Mouse (Mus musculus) megakaryocyte-erythroid progenitor cell, adult 5 weeks (primary cell): ENCODE results near the gene Dhx37. TPM values are rescaled to one million over a fixed set of nuclear protein-coding genes. Genes with fewer than 3 reads are reported as not detected.

ENCODE experiments used
- polyA plus RNA-seq: library from polyadenylated mRNA; stranded (reverse); fragments of >175 nt; gene quantifications from 2 replicates; pipeline ENCODE4 v1.2.3, GENCODE M21; 2012

The Dhx37 gene
- 75.6 and 78.4 TPM in 2 replicates for polyA plus RNA-seq

GRCm38 (mm10) chr5:125433793-125434337 lies at the start of gene Dhx37:
Dhx37 (minus strand) TSS chr5:125434121.

GRCm38 (mm10) chr5:125475601-125476285 lies 41.8 kb upstream of the Dhx37 start, which contains the start of gene Aacs:
Aacs (plus strand) TSS chr5:125475814.

GRCm38 (mm10) chr5:125441234-125442114 lies 7.6 kb upstream of the Dhx37 start, which contains the start of gene Bri3bp:
Bri3bp (plus strand) TSS chr5:125441568.

GRCm38 (mm10) chr5:125389579-125390441 lies 44.1 kb downstream of the Dhx37 start, which contains the start of gene Ubc:
Ubc (minus strand) TSS chr5:125390202.

GRCm38 (mm10) chr5:125389131-125389578 lies 44.8 kb downstream of the Dhx37 start, which contains the start of gene Gm10382:
Gm10382 (plus strand) TSS chr5:125389322.

Other genes starting within 250 kb of the Dhx37 start
- gene Scarb1, start 93.0 kb downstream of the Dhx37 start, polyA plus RNA-seq: 55.0 and 68.0 TPM in 2 replicates
- 3.3 and 3.4 TPM in 2 replicates for gene Gm10382, start 44.8 kb downstream of the Dhx37 start, polyA plus RNA-seq
- 312 and 345 TPM in 2 replicates for gene Ubc, start 43.9 kb downstream of the Dhx37 start, polyA plus RNA-seq
- gene Bri3bp, start 7.4 kb upstream of the Dhx37 start, polyA plus RNA-seq: 50.9 and 55.2 TPM in 2 replicates
- gene Aacs, start 41.7 kb upstream of the Dhx37 start, polyA plus RNA-seq: 19.0 and 26.4 TPM in 2 replicates
- gene Tmem132b, start 97.7 kb upstream of the Dhx37 start, polyA plus RNA-seq: not detected in 2 replicates